Mouse (Mus musculus): ENCODE measurements around the gene Rybp. TPM values are rescaled to one million over a fixed set of nuclear protein-coding genes. Genes with fewer than 3 reads are reported as not detected.
A peak's percentile ranks its signal among the peaks of the same experiment; 100 is the strongest.

The Rybp gene
- 20.3 and 21.3 TPM in 2 replicates for polyA plus RNA-seq (2015; fragmentation: Nextera tagmentation; extraction: Ambion mirVana)

GRCm38 (mm10) chr6:100287334-100288015 lies at the start of gene Rybp:
Rybp (minus strand) TSS chr6:100287485.
- H3K4me1 ChIP-seq = peaks cover 28% of the 10 kb centered on the region
- H3K9me3 ChIP-seq (replicated peaks) = no peaks in the 10 kb centered on the region
- peak; percentile 97 for ATAC-seq (replicated peaks; ENCODE audit: low FRiP score)
- under 1% methylated on average over 72 of the region's 112 CpGs for WGBS
- no peaks in the 10 kb centered on the region for H3K36me3 ChIP-seq
- peak within 1 kb of the TSS; percentile 87 for H3K9ac ChIP-seq
- H3K4me3 ChIP-seq (replicated peaks) = peak within 1 kb of the TSS; percentile 78
- peaks cover 15% of the 10 kb centered on the region; the same call in 1 of the 2 replicates for H3K27me3 ChIP-seq
- H3K4me2 ChIP-seq = peak within 1 kb of the TSS; percentile 89
- peak within 1 kb of the TSS; percentile 97 for H3K27ac ChIP-seq

DNA sequence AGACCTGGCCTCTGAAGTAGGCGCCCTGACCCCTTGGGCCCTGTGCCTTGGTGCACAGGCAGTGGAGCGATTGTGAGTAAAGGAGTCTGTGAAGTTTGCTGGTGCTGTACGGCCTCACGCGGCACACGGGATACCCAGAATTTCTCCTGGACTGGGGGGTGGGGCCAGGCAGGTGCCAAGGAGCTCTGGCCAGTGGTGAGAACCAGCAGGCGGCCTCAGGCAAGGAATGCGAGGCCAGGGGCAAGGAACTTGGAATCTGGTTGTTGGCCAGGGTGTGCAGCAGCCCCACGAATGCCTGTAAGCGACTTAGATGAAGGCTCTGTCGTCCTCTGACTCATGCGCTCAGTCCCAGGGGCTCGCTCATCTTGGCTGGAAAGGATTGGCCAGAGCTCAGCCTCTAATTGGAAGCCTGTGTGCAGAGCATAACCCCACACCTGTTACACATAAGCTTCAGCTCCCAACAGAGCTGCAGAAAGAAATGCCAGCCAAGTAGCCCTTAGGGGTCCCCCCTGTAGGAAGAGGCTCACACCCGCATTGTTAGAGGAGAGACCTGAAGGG lies 49.4 kb upstream of the Rybp start:
- Histone ChIP-seq H3K4me3 (replicated peaks) (no peak overlapping the region), H3K27ac (no peak overlapping the region), H3K4me2 (peak overlapping the region; percentile 49; the same call in 1 of the 2 replicates), H3K9ac (no peak overlapping the region), H3K27me3 (peaks cover 28% of the 10 kb centered on the region), H3K4me1 (peaks cover 21% of the 10 kb centered on the region), H3K36me3 (no peaks in the 10 kb centered on the region), H3K9me3 (replicated peaks) (no peaks in the 10 kb centered on the region)
- peak; percentile 70; the same call in 1 of the 2 replicates for ATAC-seq (replicated peaks; ENCODE audit: low FRiP score)
- WGBS = 14% methylated on average over 14 of the region's 14 CpGs

- Histone ChIP-seq H3K4me2 (peak overlapping the region; percentile 49), H3K36me3 (no peaks in the 10 kb centered on the region), H3K27ac (no peak overlapping the region), H3K9ac (no peak overlapping the region), H3K4me1 (peaks cover 28% of the 10 kb centered on the region), H3K9me3 (replicated peaks) (no peaks in the 10 kb centered on the region), H3K27me3 (peaks cover 28% of the 10 kb centered on the region), H3K4me3 (replicated peaks) (peak overlapping the region; percentile 14; the same call in 1 of the 2 replicates)
- WGBS = 10% methylated on average over 18 of the region's 18 CpGs
- ATAC-seq (replicated peaks; ENCODE audit: low FRiP score) = peak; percentile 34; the same call in 1 of the 2 replicates
Observed at GRCm38 (mm10) chr6:100335506-100336144, 48.3 kb upstream of the Rybp start.

GRCm38 (mm10) chr6:100333745-100334144 lies 46.5 kb upstream of the Rybp start:
- Histone ChIP-seq H3K9me3 (replicated peaks) (no peaks in the 10 kb centered on the region), H3K4me3 (replicated peaks) (no peak overlapping the region), H3K4me2 (no peak overlapping the region), H3K27ac (no peak overlapping the region), H3K27me3 (peaks cover 31% of the 10 kb centered on the region), H3K36me3 (no peaks in the 10 kb centered on the region), H3K4me1 (peaks cover 28% of the 10 kb centered on the region), H3K9ac (no peak overlapping the region)
- ATAC-seq (replicated peaks; ENCODE audit: low FRiP score) = no peak
- 75% methylated on average over 7 of the region's 7 CpGs for WGBS

DNA sequence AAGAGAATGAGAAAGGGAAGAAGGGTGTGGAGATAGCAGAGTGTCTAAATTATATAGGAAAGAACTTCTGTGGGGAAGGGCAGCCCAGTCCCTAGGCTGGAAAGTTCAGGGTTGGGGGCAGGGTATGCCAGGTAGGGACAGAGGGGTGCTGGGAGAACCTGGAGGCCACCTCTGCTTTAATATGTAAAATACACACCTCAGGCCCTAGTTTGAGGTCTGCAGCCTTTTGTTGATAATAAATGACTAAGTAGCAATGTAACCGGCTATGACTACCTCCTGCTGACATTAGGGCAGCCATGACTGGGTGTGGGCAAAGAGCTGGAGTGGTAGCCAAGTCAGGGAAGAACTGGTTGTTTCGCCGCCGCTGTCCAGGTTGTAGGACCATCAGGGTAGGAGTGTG lies 45.2 kb upstream of the Rybp start:
- H3K9ac ChIP-seq = no peak overlapping the region
- H3K4me2 ChIP-seq = no peak overlapping the region
- H3K9me3 ChIP-seq (replicated peaks) = no peaks in the 10 kb centered on the region
- no peak for ATAC-seq (replicated peaks; ENCODE audit: low FRiP score)
- peaks cover 28% of the 10 kb centered on the region for H3K4me1 ChIP-seq
- H3K27ac ChIP-seq = no peak overlapping the region
- no peak overlapping the region for H3K4me3 ChIP-seq (replicated peaks)
- WGBS = 82% methylated on average over 4 of the region's 4 CpGs
- peaks cover 23% of the 10 kb centered on the region for H3K27me3 ChIP-seq
- no peaks in the 10 kb centered on the region for H3K36me3 ChIP-seq

DNA sequence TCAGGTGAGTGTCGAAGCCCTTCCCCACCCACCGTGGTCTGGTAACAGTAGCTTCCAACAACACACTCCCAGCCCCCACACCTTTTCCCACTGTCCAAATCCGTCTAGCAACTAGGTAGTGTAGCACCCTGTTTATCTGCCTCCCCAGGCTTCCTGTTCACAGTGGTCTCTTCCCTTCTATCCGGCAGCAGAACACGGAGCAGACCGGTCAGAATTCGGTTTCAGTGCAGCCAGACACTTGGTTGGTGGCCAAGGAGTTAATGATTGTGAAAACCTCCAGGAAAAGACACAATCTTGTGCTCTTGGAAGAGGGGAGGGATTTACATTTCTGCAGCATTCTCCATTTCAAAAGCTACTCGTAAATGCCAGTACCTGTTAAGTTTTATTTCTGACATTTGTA lies 44.3 kb upstream of the Rybp start:
- H3K4me1 ChIP-seq = peaks cover 22% of the 10 kb centered on the region
- H3K27me3 ChIP-seq = peaks cover 16% of the 10 kb centered on the region
- H3K9me3 ChIP-seq (replicated peaks) = no peaks in the 10 kb centered on the region
- no peak for ATAC-seq (replicated peaks; ENCODE audit: low FRiP score)
- H3K9ac ChIP-seq = no peak overlapping the region
- H3K4me2 ChIP-seq = no peak overlapping the region
- H3K27ac ChIP-seq = no peak overlapping the region
- H3K36me3 ChIP-seq = no peaks in the 10 kb centered on the region
- WGBS = 28% methylated on average over 8 of the region's 8 CpGs
- H3K4me3 ChIP-seq (replicated peaks) = no peak overlapping the region

GRCm38 (mm10) chr6:100331055-100331454 lies 43.8 kb upstream of the Rybp start:
- ATAC-seq (replicated peaks; ENCODE audit: low FRiP score) = no peak
- Histone ChIP-seq H3K4me1 (peaks cover 17% of the 10 kb centered on the region), H3K36me3 (no peaks in the 10 kb centered on the region), H3K27ac (no peak overlapping the region), H3K9me3 (replicated peaks) (0 out of 2 replicates have a peak, but pooled peaks cover 3% of the 10 kb centered on the region), H3K9ac (no peak overlapping the region), H3K4me2 (no peak overlapping the region), H3K4me3 (replicated peaks) (no peak overlapping the region), H3K27me3 (peaks cover 12% of the 10 kb centered on the region; the same call in 1 of the 2 replicates)
- WGBS = 70% methylated on average over 9 of the region's 9 CpGs

DNA sequence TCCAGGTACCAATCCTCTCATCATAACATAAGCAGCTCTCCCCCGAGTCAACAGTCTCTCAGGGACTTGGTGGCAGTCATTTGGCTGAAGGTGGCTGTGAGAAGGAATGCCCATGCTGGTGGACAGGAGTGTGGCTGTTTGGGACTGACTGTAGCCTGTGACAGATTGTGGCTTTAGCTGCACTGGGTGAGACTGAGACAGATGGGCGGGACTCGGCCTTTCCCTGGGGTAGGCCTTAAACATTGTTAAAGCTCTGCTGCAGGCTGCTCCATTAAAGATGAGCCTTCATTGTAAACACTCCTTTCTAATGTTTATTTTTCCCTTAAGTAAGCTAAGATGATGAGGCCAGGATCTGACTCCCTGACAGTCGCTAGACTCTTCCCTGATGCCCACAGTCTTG lies 42.3 kb upstream of the Rybp start:
- H3K9ac ChIP-seq = no peak overlapping the region
- H3K4me1 ChIP-seq = peaks cover 8% of the 10 kb centered on the region
- no peak overlapping the region for H3K4me2 ChIP-seq
- H3K4me3 ChIP-seq (replicated peaks) = no peak overlapping the region
- no peak for ATAC-seq (replicated peaks; ENCODE audit: low FRiP score)
- 0 out of 2 replicates have a peak, but pooled peaks cover 3% of the 10 kb centered on the region for H3K9me3 ChIP-seq (replicated peaks)
- no peaks in the 10 kb centered on the region for H3K36me3 ChIP-seq
- 70% methylated on average over 4 of the region's 4 CpGs for WGBS
- no peak overlapping the region for H3K27ac ChIP-seq
- H3K27me3 ChIP-seq = 0 out of 2 replicates have a peak, but pooled peaks cover 8% of the 10 kb centered on the region

- H3K9ac ChIP-seq = no peak overlapping the region
- no peak for ATAC-seq (replicated peaks; ENCODE audit: low FRiP score)
- H3K27ac ChIP-seq = no peak overlapping the region
- H3K4me1 ChIP-seq = peaks cover 8% of the 10 kb centered on the region
- WGBS = 63% methylated on average over 5 of the region's 5 CpGs
- 0 out of 2 replicates have a peak, but pooled peaks cover 3% of the 10 kb centered on the region for H3K9me3 ChIP-seq (replicated peaks)
- H3K36me3 ChIP-seq = no peaks in the 10 kb centered on the region
- H3K4me2 ChIP-seq = no peak overlapping the region
- H3K27me3 ChIP-seq = peaks cover 11% of the 10 kb centered on the region; the same call in 1 of the 2 replicates
- H3K4me3 ChIP-seq (replicated peaks) = no peak overlapping the region
Observed at GRCm38 (mm10) chr6:100327050-100327449, 39.8 kb upstream of the Rybp start.

DNA sequence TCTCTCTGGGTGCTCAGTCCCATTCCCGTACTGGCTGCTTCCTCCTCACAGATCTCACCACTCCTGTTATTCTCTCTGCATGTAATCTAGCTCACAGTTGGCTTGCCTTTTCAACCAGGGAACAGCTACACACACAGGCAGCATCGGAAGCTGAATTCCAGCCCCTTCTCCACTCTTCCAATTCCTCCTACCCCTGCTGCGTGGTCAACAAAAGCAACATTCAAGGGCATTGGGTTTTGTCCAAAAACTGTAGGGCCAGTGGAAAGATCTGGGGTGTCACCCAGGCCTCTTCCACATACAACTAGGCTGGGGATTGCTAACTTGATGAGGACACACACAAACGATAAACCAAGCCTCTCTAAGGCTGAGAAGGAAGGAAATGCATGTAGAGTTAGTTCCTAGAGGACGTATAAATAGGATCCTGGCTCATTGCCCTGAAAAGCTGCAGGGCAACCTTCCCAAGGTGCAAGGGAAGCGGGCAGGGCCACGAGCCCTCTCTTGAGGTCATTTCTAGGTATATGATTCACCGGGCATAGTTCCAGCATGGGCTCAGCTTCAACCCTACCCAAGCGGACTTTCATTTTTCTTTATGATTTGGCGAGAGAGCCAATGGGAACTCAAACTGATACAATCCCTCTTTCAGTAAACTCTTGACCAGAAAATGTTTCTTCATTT lies 36.6 kb upstream of the Rybp start:
- ATAC-seq (replicated peaks; ENCODE audit: low FRiP score) = no peak
- H3K9me3 ChIP-seq (replicated peaks) = 0 out of 2 replicates have a peak, but pooled peaks cover 3% of the 10 kb centered on the region
- H3K4me3 ChIP-seq (replicated peaks) = no peak overlapping the region
- H3K27ac ChIP-seq = no peak overlapping the region
- H3K4me1 ChIP-seq = 0 out of 2 replicates have a peak, but pooled peaks cover 2% of the 10 kb centered on the region
- 72% methylated on average over 10 of the region's 10 CpGs for WGBS
- H3K4me2 ChIP-seq = no peak overlapping the region
- no peak overlapping the region for H3K9ac ChIP-seq
- no peaks in the 10 kb centered on the region for H3K36me3 ChIP-seq
- peaks cover 9% of the 10 kb centered on the region; the same call in 1 of the 2 replicates for H3K27me3 ChIP-seq

DNA sequence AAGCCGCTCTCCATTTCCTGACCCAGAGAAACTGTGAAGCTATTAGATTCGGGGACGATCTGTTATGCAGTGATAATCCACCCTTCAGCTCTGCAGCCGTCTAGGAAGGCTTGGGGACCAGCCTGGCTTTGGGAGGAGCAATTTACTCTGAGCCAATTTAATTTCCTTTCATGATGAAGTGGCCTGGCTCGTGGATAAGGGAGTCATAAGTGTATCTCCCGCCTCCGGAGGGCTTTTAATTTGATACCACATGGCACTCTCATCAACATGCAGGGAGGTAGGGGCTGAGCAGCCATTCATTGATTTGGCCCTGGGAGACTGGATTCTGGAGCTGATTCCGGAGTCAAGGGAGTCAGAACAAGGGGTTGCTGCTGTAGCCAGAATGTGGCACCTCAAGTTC lies 35.3 kb upstream of the Rybp start:
- H3K36me3 ChIP-seq = no peaks in the 10 kb centered on the region
- no peak overlapping the region for H3K27ac ChIP-seq
- H3K4me2 ChIP-seq = no peak overlapping the region
- H3K27me3 ChIP-seq = peaks cover 7% of the 10 kb centered on the region; the same call in 1 of the 2 replicates
- no peak for ATAC-seq (replicated peaks; ENCODE audit: low FRiP score)
- 54% methylated on average over 8 of the region's 8 CpGs for WGBS
- H3K4me3 ChIP-seq (replicated peaks) = no peak overlapping the region
- 0 out of 2 replicates have a peak, but pooled peaks cover 2% of the 10 kb centered on the region for H3K4me1 ChIP-seq
- H3K9ac ChIP-seq = no peak overlapping the region
- 0 out of 2 replicates have a peak, but pooled peaks cover 3% of the 10 kb centered on the region for H3K9me3 ChIP-seq (replicated peaks)

Measured in kidney, embryonic 15.5 days (tissue).